Mouse (Mus musculus): ENCODE data around the gene Eda2r. TPM values are rescaled to one million over a fixed set of nuclear protein-coding genes. Genes with fewer than 3 reads are reported as not detected.

Gene Eda2r
- 0.41 and 0.44 TPM in 2 replicates for polyA plus RNA-seq (2015; fragmentation: Nextera tagmentation; extraction: Ambion mirVana)

- peak; percentile 95 for ATAC-seq
- Histone ChIP-seq H3K4me3 (ENCODE audit: low read depth, low read length) (peak within 1 kb of the TSS; percentile 11), H3K4me2 (ENCODE audit: low read length) (peak within 1 kb of the TSS; percentile 49), H3K27me3 (ENCODE audit: control insufficient read depth, insufficient read depth, low read depth, low read length) (no peaks in the 10 kb centered on the region), H3K9ac (ENCODE audit: low read depth, low read length) (no peak within 1 kb of the TSS), H3K27ac (ENCODE audit: low read length) (no peak within 1 kb of the TSS), H3K36me3 (ENCODE audit: control insufficient read depth, insufficient read depth, low read length) (no peaks in the 10 kb centered on the region), H3K9me3 (replicated peaks; ENCODE audit: control insufficient read depth, low read length, poor library complexity, severe bottlenecking) (no peaks in the 10 kb centered on the region), H3K4me1 (ENCODE audit: control insufficient read depth, insufficient read depth, low read length) (no peaks in the 10 kb centered on the region)
- 16% methylated on average over 8 of the region's 8 CpGs for WGBS
Observed at GRCm38 (mm10) chrX:97377065-97377421, at the start of gene Eda2r. TSS of gene Eda2r (minus strand) at chrX:97377216.

DNA sequence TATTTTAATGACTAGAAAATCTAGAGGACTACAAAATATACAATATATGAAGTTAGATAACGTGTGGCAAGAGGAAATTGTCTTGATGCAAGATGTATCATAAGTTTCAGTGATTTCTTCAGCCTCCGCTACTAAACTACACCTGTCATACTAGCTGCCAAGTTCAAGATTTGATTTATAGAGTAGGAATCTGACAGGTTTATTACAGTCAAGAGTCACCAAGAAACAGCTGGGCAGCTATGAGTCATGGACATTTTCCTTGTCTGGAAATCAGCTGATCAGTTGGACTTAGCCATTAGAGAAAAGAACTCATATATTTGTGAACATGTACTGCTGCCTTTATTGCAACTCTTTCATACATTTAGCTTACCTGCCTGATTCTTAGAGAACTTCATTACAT is 20.9 kb upstream of the Eda2r start:
- H3K9ac ChIP-seq (ENCODE audit: low read depth, low read length): no peak overlapping the region
- no peaks in the 10 kb centered on the region for H3K27me3 ChIP-seq (ENCODE audit: control insufficient read depth, insufficient read depth, low read depth, low read length)
- no peak overlapping the region for H3K4me3 ChIP-seq (ENCODE audit: low read depth, low read length)
- no peak for ATAC-seq
- H3K4me2 ChIP-seq (ENCODE audit: low read length): no peak overlapping the region
- H3K4me1 ChIP-seq (ENCODE audit: control insufficient read depth, insufficient read depth, low read length): no peaks in the 10 kb centered on the region
- no peaks in the 10 kb centered on the region for H3K9me3 ChIP-seq (replicated peaks; ENCODE audit: control insufficient read depth, low read length, poor library complexity, severe bottlenecking)
- no peak overlapping the region for H3K27ac ChIP-seq (ENCODE audit: low read length)
- H3K36me3 ChIP-seq (ENCODE audit: control insufficient read depth, insufficient read depth, low read length): no peaks in the 10 kb centered on the region
- WGBS: 85% methylated on average over 2 of the region's 2 CpGs

DNA sequence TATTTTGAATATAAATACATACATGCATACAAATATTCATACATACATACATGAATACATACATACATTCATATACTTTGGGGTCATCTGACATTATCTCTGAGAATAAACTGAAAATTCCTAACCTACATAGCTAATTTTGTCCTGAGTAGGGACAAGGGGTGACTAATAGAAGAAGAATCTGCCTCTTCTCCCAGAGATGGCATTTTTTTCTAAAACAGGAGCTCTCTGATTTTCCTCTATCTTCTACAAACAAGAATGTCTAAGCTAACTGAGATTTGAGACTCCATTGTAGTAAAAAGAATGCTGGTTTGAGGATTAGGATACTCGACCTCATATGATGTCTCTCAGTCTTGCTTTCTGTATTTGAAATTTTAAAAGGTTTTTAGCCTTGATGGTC is 1.1 kb upstream of the Eda2r start:
- no peak for ATAC-seq
- no peak overlapping the region for H3K27ac ChIP-seq (ENCODE audit: low read length)
- no peak overlapping the region for H3K9ac ChIP-seq (ENCODE audit: low read depth, low read length)
- no peaks in the 10 kb centered on the region for H3K36me3 ChIP-seq (ENCODE audit: control insufficient read depth, insufficient read depth, low read length)
- no peaks in the 10 kb centered on the region for H3K27me3 ChIP-seq (ENCODE audit: control insufficient read depth, insufficient read depth, low read depth, low read length)
- no peak overlapping the region for H3K4me2 ChIP-seq (ENCODE audit: low read length)
- H3K9me3 ChIP-seq (replicated peaks; ENCODE audit: control insufficient read depth, low read length, poor library complexity, severe bottlenecking): no peaks in the 10 kb centered on the region
- H3K4me1 ChIP-seq (ENCODE audit: control insufficient read depth, insufficient read depth, low read length): no peaks in the 10 kb centered on the region
- H3K4me3 ChIP-seq (ENCODE audit: low read depth, low read length): no peak overlapping the region
- 63% methylated on average over 1 of the region's 1 CpGs for WGBS

- H3K9me3 ChIP-seq (replicated peaks; ENCODE audit: control insufficient read depth, low read length, poor library complexity, severe bottlenecking): no peaks in the 10 kb centered on the region
- no peaks in the 10 kb centered on the region for H3K4me1 ChIP-seq (ENCODE audit: control insufficient read depth, insufficient read depth, low read length)
- no peak overlapping the region for H3K27ac ChIP-seq (ENCODE audit: low read length)
- peak; percentile 84 for ATAC-seq
- peak overlapping the region; percentile 11 for H3K4me3 ChIP-seq (ENCODE audit: low read depth, low read length)
- H3K4me2 ChIP-seq (ENCODE audit: low read length): peak overlapping the region; percentile 49
- no peaks in the 10 kb centered on the region for H3K36me3 ChIP-seq (ENCODE audit: control insufficient read depth, insufficient read depth, low read length)
- 19% methylated on average over 15 of the region's 15 CpGs for WGBS
- no peaks in the 10 kb centered on the region for H3K27me3 ChIP-seq (ENCODE audit: control insufficient read depth, insufficient read depth, low read depth, low read length)
- no peak overlapping the region for H3K9ac ChIP-seq (ENCODE audit: low read depth, low read length)
Observed at GRCm38 (mm10) chrX:97376321-97377064, 523 bp downstream of the Eda2r start.

DNA sequence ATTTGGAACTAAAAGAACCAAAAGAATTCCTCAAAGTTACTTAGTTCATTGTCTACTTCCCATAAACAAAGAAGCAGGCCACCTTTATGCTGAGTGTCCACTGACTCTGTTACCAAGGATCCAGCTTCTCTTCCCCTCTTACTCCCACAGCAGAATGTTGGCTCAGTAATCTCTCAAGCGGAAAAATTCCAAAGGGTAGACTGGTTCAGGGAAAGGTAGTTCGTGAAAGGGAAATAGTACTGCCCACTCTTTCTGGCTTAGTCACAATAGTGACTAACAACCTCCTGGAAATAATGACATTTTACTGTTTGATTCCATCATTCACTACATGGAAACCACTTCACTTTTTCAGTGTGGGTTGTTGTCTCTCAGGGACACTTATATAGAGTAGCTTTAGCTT is 4.2 kb downstream of the Eda2r start:
- H3K27ac ChIP-seq (ENCODE audit: low read length): no peak overlapping the region
- no peak overlapping the region for H3K4me3 ChIP-seq (ENCODE audit: low read depth, low read length)
- ATAC-seq: no peak
- no peaks in the 10 kb centered on the region for H3K4me1 ChIP-seq (ENCODE audit: control insufficient read depth, insufficient read depth, low read length)
- H3K9ac ChIP-seq (ENCODE audit: low read depth, low read length): no peak overlapping the region
- no peaks in the 10 kb centered on the region for H3K9me3 ChIP-seq (replicated peaks; ENCODE audit: control insufficient read depth, low read length, poor library complexity, severe bottlenecking)
- no peak overlapping the region for H3K4me2 ChIP-seq (ENCODE audit: low read length)
- WGBS: 37% methylated on average over 2 of the region's 2 CpGs
- no peaks in the 10 kb centered on the region for H3K27me3 ChIP-seq (ENCODE audit: control insufficient read depth, insufficient read depth, low read depth, low read length)
- H3K36me3 ChIP-seq (ENCODE audit: control insufficient read depth, insufficient read depth, low read length): no peaks in the 10 kb centered on the region

DNA sequence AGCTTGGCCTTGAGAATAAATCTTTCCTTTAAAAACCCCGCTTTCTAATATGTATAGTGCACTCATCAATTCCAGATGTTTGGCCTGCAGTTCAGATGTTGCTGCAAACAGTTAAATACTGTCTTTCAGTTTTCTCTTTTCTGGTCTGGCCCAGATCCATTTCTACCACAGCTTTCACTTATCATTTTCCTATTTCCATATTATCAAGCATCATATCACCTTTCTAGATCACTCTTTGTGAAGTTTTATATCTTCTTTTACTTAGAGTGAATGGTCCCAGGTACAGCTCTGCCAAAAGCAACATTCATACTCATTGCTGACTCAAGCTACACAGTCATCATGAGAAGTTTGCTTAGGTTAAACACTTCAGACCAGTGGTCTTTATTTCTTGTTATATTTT is 7.8 kb downstream of the Eda2r start:
- ATAC-seq: no peak
- WGBS: 64% methylated on average over 1 of the region's 1 CpGs
- Histone ChIP-seq H3K4me3 (ENCODE audit: low read depth, low read length) (no peak overlapping the region), H3K4me1 (ENCODE audit: control insufficient read depth, insufficient read depth, low read length) (no peaks in the 10 kb centered on the region), H3K36me3 (ENCODE audit: control insufficient read depth, insufficient read depth, low read length) (no peaks in the 10 kb centered on the region), H3K9ac (ENCODE audit: low read depth, low read length) (no peak overlapping the region), H3K27me3 (ENCODE audit: control insufficient read depth, insufficient read depth, low read depth, low read length) (no peaks in the 10 kb centered on the region), H3K4me2 (ENCODE audit: low read length) (no peak overlapping the region), H3K27ac (ENCODE audit: low read length) (no peak overlapping the region), H3K9me3 (replicated peaks; ENCODE audit: control insufficient read depth, low read length, poor library complexity, severe bottlenecking) (no peaks in the 10 kb centered on the region)

GRCm38 (mm10) chrX:97368741-97369140 is 8.3 kb downstream of the Eda2r start:
- 87% methylated on average over 2 of the region's 2 CpGs for WGBS
- no peak overlapping the region for H3K9ac ChIP-seq (ENCODE audit: low read depth, low read length)
- ATAC-seq: no peak
- H3K27ac ChIP-seq (ENCODE audit: low read length): no peak overlapping the region
- H3K4me1 ChIP-seq (ENCODE audit: control insufficient read depth, insufficient read depth, low read length): no peaks in the 10 kb centered on the region
- no peak overlapping the region for H3K4me2 ChIP-seq (ENCODE audit: low read length)
- no peaks in the 10 kb centered on the region for H3K27me3 ChIP-seq (ENCODE audit: control insufficient read depth, insufficient read depth, low read depth, low read length)
- H3K9me3 ChIP-seq (replicated peaks; ENCODE audit: control insufficient read depth, low read length, poor library complexity, severe bottlenecking): no peaks in the 10 kb centered on the region
- H3K36me3 ChIP-seq (ENCODE audit: control insufficient read depth, insufficient read depth, low read length): no peaks in the 10 kb centered on the region
- no peak overlapping the region for H3K4me3 ChIP-seq (ENCODE audit: low read depth, low read length)

DNA sequence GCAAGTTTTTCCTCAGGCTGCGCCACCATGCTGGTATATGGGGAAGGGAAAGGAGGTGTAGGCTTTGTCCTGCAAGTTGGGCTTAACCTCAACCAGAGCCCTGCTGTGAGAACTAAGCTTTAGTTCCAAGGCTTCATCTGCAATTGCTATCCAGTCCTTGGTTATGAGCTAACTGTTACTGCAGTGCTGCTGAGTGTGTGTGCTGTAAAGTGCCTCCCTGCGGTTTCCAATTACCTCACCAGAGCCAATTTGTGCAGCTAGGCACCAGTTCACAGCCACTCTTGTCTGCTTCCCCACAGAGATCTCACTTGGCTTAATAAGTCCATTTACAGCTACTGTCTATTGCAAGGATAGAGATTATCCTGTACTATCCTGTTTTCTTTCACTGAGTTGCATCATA is 16.1 kb downstream of the Eda2r start:
- ATAC-seq: peak; percentile 48; the same call in 1 of the 2 replicates

GRCm38 (mm10) chrX:97327891-97328290 is 49.1 kb downstream of the Eda2r start:
- Histone ChIP-seq H3K36me3 (ENCODE audit: control insufficient read depth, insufficient read depth, low read length) (no peaks in the 10 kb centered on the region), H3K4me1 (ENCODE audit: control insufficient read depth, insufficient read depth, low read length) (no peaks in the 10 kb centered on the region), H3K9ac (ENCODE audit: low read depth, low read length) (no peak overlapping the region), H3K4me2 (ENCODE audit: low read length) (no peak overlapping the region), H3K27ac (ENCODE audit: low read length) (no peak overlapping the region), H3K9me3 (replicated peaks; ENCODE audit: control insufficient read depth, low read length, poor library complexity, severe bottlenecking) (no peaks in the 10 kb centered on the region), H3K4me3 (ENCODE audit: low read depth, low read length) (no peak overlapping the region), H3K27me3 (ENCODE audit: control insufficient read depth, insufficient read depth, low read depth, low read length) (no peaks in the 10 kb centered on the region)
- ATAC-seq: no peak

More for the DNA sequence above, 16.1 kb downstream of the Eda2r start:
- Histone ChIP-seq H3K4me3 (ENCODE audit: low read depth, low read length) (no peak overlapping the region), H3K36me3 (ENCODE audit: control insufficient read depth, insufficient read depth, low read length) (no peaks in the 10 kb centered on the region), H3K4me2 (ENCODE audit: low read length) (no peak overlapping the region), H3K27ac (ENCODE audit: low read length) (no peak overlapping the region), H3K9me3 (replicated peaks; ENCODE audit: control insufficient read depth, low read length, poor library complexity, severe bottlenecking) (no peaks in the 10 kb centered on the region), H3K4me1 (ENCODE audit: control insufficient read depth, insufficient read depth, low read length) (no peaks in the 10 kb centered on the region), H3K9ac (ENCODE audit: low read depth, low read length) (no peak overlapping the region), H3K27me3 (ENCODE audit: control insufficient read depth, insufficient read depth, low read depth, low read length) (no peaks in the 10 kb centered on the region)
- WGBS: 27% methylated on average over 2 of the region's 2 CpGs

Data from midbrain, embryonic 16.5 days (tissue).